Mouse (Mus musculus) kidney, adult 2 months (tissue): ENCODE measurements around the gene Mllt10. TPM values are rescaled to one million over a fixed set of nuclear protein-coding genes. Genes with fewer than 3 reads are reported as not detected.

Source experiments
- DNase-seq: peaks from one replicate; pipeline ENCODE4 v3.0.0; 2021
- H3K27ac ChIP-seq: fragments of 200-500 bp; 2 replicates; pipeline ENCODE4 v1.5.1; 2012; ENCODE audit warnings: low read depth, low read length, control low read depth, inconsistent platforms; ENCODE audit not compliant: insufficient read depth
- H3K27me3 ChIP-seq: fragments of 200-500 bp; replicated peaks from 2 replicates; pipeline ENCODE4 v1.6.1; 2012; ENCODE audit warnings: mild to moderate bottlenecking, moderate library complexity, low read length, inconsistent platforms; ENCODE audit not compliant: control insufficient read depth, insufficient read depth
- H3K36me3 ChIP-seq: fragments of 200-500 bp; 2 replicates; pipeline ENCODE4 v1.6.1; 2012; ENCODE audit warnings: mild to moderate bottlenecking, moderate library complexity, low read length, inconsistent platforms; ENCODE audit not compliant: control insufficient read depth, insufficient read depth
- H3K4me1 ChIP-seq: fragments of 200-500 bp; 2 replicates; pipeline ENCODE4 v1.6.1; 2011; ENCODE audit warnings: low read length; ENCODE audit not compliant: control insufficient read depth, insufficient read depth
- H3K4me3 ChIP-seq: fragments of 200-500 bp; 2 replicates; pipeline ENCODE4 v1.5.1; 2011; ENCODE audit warnings: mild to moderate bottlenecking, low read depth, low read length, control low read depth; ENCODE audit not compliant: insufficient read depth
- CTCF ChIP-seq: fragments of 200-500 bp; conservative IDR thresholded peaks from 2 replicates; pipeline ENCODE4 v1.5.1; 2011; ENCODE audit warnings: low read depth, mild to moderate bottlenecking, control low read depth, low read length, moderate library complexity, mixed read lengths; ENCODE audit not compliant: insufficient read depth, insufficient read length
- POLR2A ChIP-seq: fragments of 200-500 bp; IDR thresholded peaks from one replicate; pipeline ENCODE4 v1.6.1; 2011; ENCODE audit warnings: low read depth, low read length, control low read depth
- WGBS: fragments of 180-500 bp; shearing (Covaris S2); methylation state at CpG from one replicate; pipeline ENCODE4 v1.1.7; 2018; 5-methylcytosine and 5-hydroxymethylcytosine counted together
- polyA plus RNA-seq: library from polyadenylated mRNA; depleted of rRNA; stranded (reverse); fragments of >200 nt; gene quantifications from 2 replicates; pipeline ENCODE4 v1.2.3, GENCODE M21; 2012

The Mllt10 gene
- polyA plus RNA-seq, 1 experiment, result 32.7 TPM

GRCm38 (mm10) chr2:18025116-18025515, 29.9 kb upstream of the Mllt10 start:
- TF ChIP-seq CTCF, result no peak
- no peak for TF ChIP-seq POLR2A
- 88% methylated on average over 5 of the region's 5 CpGs for WGBS
- no peaks in the 10 kb centered on the region for H3K4me1 ChIP-seq
- H3K4me3 ChIP-seq, result no peak overlapping the region
- no peaks in the 10 kb centered on the region for H3K27me3 ChIP-seq
- H3K36me3 ChIP-seq, result no peaks in the 10 kb centered on the region
- DNase-seq, result no peak
- H3K27ac ChIP-seq, result no peak overlapping the region

- no peaks in the 10 kb centered on the region for H3K4me1 ChIP-seq
- TF ChIP-seq CTCF, result no peak
- no peak for TF ChIP-seq POLR2A
- no peak overlapping the region for H3K27ac ChIP-seq
- H3K4me3 ChIP-seq, result peak overlapping the region; percentile 59
- H3K36me3 ChIP-seq, result no peaks in the 10 kb centered on the region
- H3K27me3 ChIP-seq, result no peaks in the 10 kb centered on the region
- DNase-seq, result no peak
- WGBS, result 11% methylated on average over 14 of the region's 14 CpGs
Measured at GRCm38 (mm10) chr2:18025781-18026115, 29.3 kb upstream of the Mllt10 start.

GRCm38 (mm10) chr2:18026116-18026947, 28.7 kb upstream of the Mllt10 start:
- WGBS, result under 1% methylated on average over 44 of the region's 44 CpGs
- H3K27ac ChIP-seq, result no peak overlapping the region
- H3K27me3 ChIP-seq, result no peaks in the 10 kb centered on the region
- H3K4me1 ChIP-seq, result no peaks in the 10 kb centered on the region
- DNase-seq, result peak; percentile 91
- H3K4me3 ChIP-seq, result peak overlapping the region; percentile 59
- no peak for TF ChIP-seq CTCF
- TF ChIP-seq POLR2A, result no peak
- H3K36me3 ChIP-seq, result no peaks in the 10 kb centered on the region

GRCm38 (mm10) chr2:18027448-18028139, 27.4 kb upstream of the Mllt10 start:
- WGBS, result under 1% methylated on average over 44 of the region's 44 CpGs

GRCm38 (mm10) chr2:18028140-18029021, 26.7 kb upstream of the Mllt10 start:
- peak; percentile 98 for DNase-seq
- WGBS, result under 1% methylated on average over 61 of the region's 61 CpGs
- Histone ChIP-seq H3K27me3 (no peaks in the 10 kb centered on the region), H3K4me1 (peaks cover 8% of the 10 kb centered on the region; the same call in 1 of the 2 replicates), H3K27ac (peak overlapping the region; percentile 81), H3K36me3 (no peaks in the 10 kb centered on the region), H3K4me3 (peak overlapping the region; percentile 59)
- TF ChIP-seq POLR2A (peak; percentile 71), CTCF (no peak)

More at GRCm38 (mm10) chr2:18027448-18028139, 27.4 kb upstream of the Mllt10 start:
- H3K27me3 ChIP-seq, result no peaks in the 10 kb centered on the region
- no peaks in the 10 kb centered on the region for H3K36me3 ChIP-seq
- H3K27ac ChIP-seq, result peak overlapping the region; percentile 81
- peak overlapping the region; percentile 59 for H3K4me3 ChIP-seq
- peak; percentile 97 for DNase-seq
- H3K4me1 ChIP-seq, result peaks cover 3% of the 10 kb centered on the region; the same call in 1 of the 2 replicates
- TF ChIP-seq CTCF (peak; percentile 75), POLR2A (no peak)

GRCm38 (mm10) chr2:18029656-18030055, 25.4 kb upstream of the Mllt10 start:
- Histone ChIP-seq H3K4me1 (peaks cover 10% of the 10 kb centered on the region; the same call in 1 of the 2 replicates), H3K4me3 (no peak overlapping the region), H3K27me3 (no peaks in the 10 kb centered on the region), H3K36me3 (no peaks in the 10 kb centered on the region), H3K27ac (no peak overlapping the region)
- TF ChIP-seq CTCF, result no peak
- no peak for TF ChIP-seq POLR2A
- DNase-seq, result no peak
- 92% methylated on average over 7 of the region's 7 CpGs for WGBS

GRCm38 (mm10) chr2:18030581-18030980, 24.5 kb upstream of the Mllt10 start:
- Histone ChIP-seq H3K36me3 (no peaks in the 10 kb centered on the region), H3K4me1 (peaks cover 11% of the 10 kb centered on the region; the same call in 1 of the 2 replicates), H3K27me3 (no peaks in the 10 kb centered on the region), H3K27ac (no peak overlapping the region), H3K4me3 (no peak overlapping the region)
- DNase-seq, result no peak
- WGBS, result 83% methylated on average over 8 of the region's 8 CpGs
- TF ChIP-seq POLR2A, result no peak
- no peak for TF ChIP-seq CTCF
